Comparison of ENCODE assay signal across 8 mouse cellular contexts in the genomic region with DNA sequence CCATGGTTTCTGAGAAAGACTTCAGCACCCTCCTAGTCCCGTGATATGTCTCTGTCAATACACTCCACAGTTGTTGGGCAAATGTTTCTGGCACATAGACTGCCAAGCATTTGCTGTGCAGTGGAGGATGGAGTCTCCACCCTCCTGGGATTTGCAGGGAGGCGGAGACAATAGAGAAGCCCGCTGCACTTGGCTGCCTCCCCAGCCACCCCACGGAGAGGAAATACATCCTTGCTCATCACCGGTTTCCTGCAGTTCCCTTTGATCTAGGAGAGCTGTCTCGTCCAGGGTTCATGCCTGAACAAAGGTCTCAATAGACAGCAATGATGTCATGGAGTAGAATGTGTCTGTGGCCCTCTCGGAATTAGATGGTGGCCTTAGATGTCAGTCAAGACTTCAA. TPM values are rescaled to one million over a fixed set of nuclear protein-coding genes. Genes with fewer than 3 reads are reported as not detected.
DNase-seq lines count a peak whose midpoint lies in the region; ATAC-seq and TF ChIP-seq lines count a peak whose summit lies in the region.

No protein-coding gene starts in this region.

- no peaks in the 10 kb centered on the region for H3K79me2 ChIP-seq in heart, adult 2 months (replicated peaks; ENCODE audit: control insufficient read depth, insufficient read depth, low read length)
- peaks cover 95% of the 10 kb centered on the region for H3K79me2 ChIP-seq in C2C12 (ENCODE audit: control insufficient read depth, insufficient read depth)

- peaks cover 1% of the 10 kb centered on the region; the same call in 1 of the 2 replicates for H3K4me1 ChIP-seq in heart, adult 2 months (ENCODE audit: control insufficient read depth, insufficient read depth, low read length)
- H3K4me1 ChIP-seq in heart, embryonic 12.5 days (replicated peaks) = no peaks in the 10 kb centered on the region; the same call in 1 of the 2 replicates
- peaks cover 2% of the 10 kb centered on the region; the same call in 1 of the 2 replicates for H3K4me1 ChIP-seq in lung, embryonic 14.5 days (ENCODE audit: insufficient read depth)
- peaks cover 5% of the 10 kb centered on the region; the same call in 1 of the 2 replicates for H3K4me1 ChIP-seq in forebrain, embryonic 11.5 days (replicated peaks; ENCODE audit: control insufficient read depth, insufficient read depth, low read length)

- peaks cover 4% of the 10 kb centered on the region for H3K27me3 ChIP-seq in heart, adult 2 months (ENCODE audit: control insufficient read depth, insufficient read depth, low read length)
- H3K27me3 ChIP-seq in heart, embryonic 12.5 days (replicated peaks) = peaks cover 24% of the 10 kb centered on the region
- H3K27me3 ChIP-seq in C2C12 (ENCODE audit: control insufficient read depth, insufficient read depth, insufficient read length) = no peaks in the 10 kb centered on the region
- peaks cover 14% of the 10 kb centered on the region for H3K27me3 ChIP-seq in lung, embryonic 14.5 days (ENCODE audit: insufficient read depth, low read length)
- peaks cover 9% of the 10 kb centered on the region for H3K27me3 ChIP-seq in forebrain, embryonic 11.5 days (ENCODE audit: control insufficient read depth, insufficient read depth, low read length)

- 17% methylated on average over 7 of the region's 7 CpGs for WGBS in heart, adult 2 months
- WGBS in heart, embryonic 12.5 days = 30% methylated on average over 7 of the region's 7 CpGs
- WGBS in lung, embryonic 14.5 days = 20% methylated on average over 7 of the region's 7 CpGs
- 29% methylated on average over 7 of the region's 7 CpGs for WGBS in forebrain, embryonic 11.5 days

- ATAC-seq in heart, embryonic 12.5 days (ENCODE audit: insufficient number of reproducible peaks, low FRiP score) = no peak
- ATAC-seq in lung, embryonic 14.5 days (ENCODE audit: insufficient read depth) = peak; percentile 33; the same call in 1 of the 2 replicates
- ATAC-seq in forebrain, embryonic 11.5 days (replicated peaks; ENCODE audit: low FRiP score) = no peak

- H3K4me2 ChIP-seq in heart, embryonic 12.5 days = no peak overlapping the region
- no peak overlapping the region for H3K4me2 ChIP-seq in lung, embryonic 14.5 days
- H3K4me2 ChIP-seq in forebrain, embryonic 11.5 days (ENCODE audit: low read depth, low read length, severe bottlenecking) = no peak overlapping the region

- H3K9me3 ChIP-seq in heart, embryonic 12.5 days (replicated peaks) = no peaks in the 10 kb centered on the region
- H3K9me3 ChIP-seq in lung, embryonic 14.5 days (ENCODE audit: low read depth, low read length) = no peaks in the 10 kb centered on the region
- H3K9me3 ChIP-seq in forebrain, embryonic 11.5 days (ENCODE audit: control insufficient read depth, low read length) = no peaks in the 10 kb centered on the region

- H3K27ac ChIP-seq in heart, adult 2 months = no peak overlapping the region
- H3K27ac ChIP-seq in heart, embryonic 12.5 days (ENCODE audit: poor library complexity, severe bottlenecking) = no peak overlapping the region
- H3K27ac ChIP-seq in lung, embryonic 14.5 days (ENCODE audit: low read depth) = no peak overlapping the region
- H3K27ac ChIP-seq in forebrain, embryonic 11.5 days (ENCODE audit: low read depth, low read length) = no peak overlapping the region

- H3ac ChIP-seq in C2C12 (ENCODE audit: control insufficient read depth, insufficient read length, low read depth) = no peak overlapping the region

- intact Hi-C loops in heart, adult 2 months (cut with DNase I) = no loop called here
- intact Hi-C loops in heart, postnatal 36 days (cut with DNase I) = loop anchor here (5.0 kb wide), 1 partner anchor 93 kb away; no protein-coding TSS in a partner anchor

- no peak for TF ChIP-seq CTCF in heart, adult 2 months (IDR thresholded peaks at IDR 0.05)
- no peak for TF ChIP-seq CTCF in C2C12 (IDR thresholded peaks at IDR 0.05; ENCODE audit: control insufficient read depth, insufficient read depth, insufficient read length)
- TF ChIP-seq CTCF in lung, embryonic 14.5 days (IDR thresholded peaks at IDR 0.05; ENCODE audit: low read depth) = no peak

- TF ChIP-seq EP300 in heart, adult 2 months (IDR thresholded peaks at IDR 0.05; ENCODE audit: insufficient read depth, low read depth, low read length) = no peak

- peak; percentile 57 to 67 for DNase-seq in heart, adult 2 months
- peak; percentile 63 to 79 for DNase-seq in adrenal gland, postnatal 36 days
- peak; percentile 51 to 56 for DNase-seq in heart, postnatal 36 days
- DNase-seq in lung, embryonic 14.5 days = peak; percentile 68
- DNase-seq in spleen, postnatal 14 days (ENCODE audit: low spot score in 2 of 2) = no peak
- no peak for DNase-seq in forebrain, embryonic 11.5 days (ENCODE audit: low spot score)

- no peak for TF ChIP-seq POLR2A in heart, adult 2 months (IDR thresholded peaks at IDR 0.05; ENCODE audit: insufficient read depth, low read depth, low read length)

- H3K9ac ChIP-seq in heart, adult 2 months (ENCODE audit: low read depth, low read length) = no peak overlapping the region
- H3K9ac ChIP-seq in heart, embryonic 12.5 days = no peak overlapping the region
- no peak overlapping the region for H3K9ac ChIP-seq in lung, embryonic 14.5 days
- H3K9ac ChIP-seq in forebrain, embryonic 11.5 days (ENCODE audit: low read length) = no peak overlapping the region

- no peak overlapping the region for H3K4me3 ChIP-seq in heart, adult 2 months
- no peak overlapping the region for H3K4me3 ChIP-seq in heart, embryonic 12.5 days
- H3K4me3 ChIP-seq in C2C12 (ENCODE audit: insufficient read depth, poor library complexity, severe bottlenecking) = no peak overlapping the region
- no peak overlapping the region for H3K4me3 ChIP-seq in lung, embryonic 14.5 days (ENCODE audit: low read depth, low read length)
- H3K4me3 ChIP-seq in forebrain, embryonic 11.5 days (ENCODE audit: low read depth, low read length) = no peak overlapping the region

- H3K79me3 ChIP-seq in C2C12 (ENCODE audit: low read depth) = peaks cover 68% of the 10 kb centered on the region

- no peaks in the 10 kb centered on the region for H3K36me3 ChIP-seq in heart, adult 2 months (ENCODE audit: control insufficient read depth, insufficient read depth, low read length)
- no peaks in the 10 kb centered on the region for H3K36me3 ChIP-seq in heart, embryonic 12.5 days
- peaks cover 13% of the 10 kb centered on the region for H3K36me3 ChIP-seq in C2C12 (ENCODE audit: control insufficient read depth, insufficient read depth)
- H3K36me3 ChIP-seq in lung, embryonic 14.5 days (ENCODE audit: insufficient read depth) = no peaks in the 10 kb centered on the region
- H3K36me3 ChIP-seq in forebrain, embryonic 11.5 days (ENCODE audit: control insufficient read depth, insufficient read depth, low read length) = no peaks in the 10 kb centered on the region

TF ChIP-seq in C2C12, 6 proteins besides CTCF, POLR2A, EP300 and RAD21:
- TF ChIP-seq CEBPB (IDR thresholded peaks at IDR 0.05; ENCODE audit: low read depth) (no peak), MAX (IDR thresholded peaks at IDR 0.05) (peak; percentile 20)
TF ChIP-seq in C2C12: peak in this region for 1.

RNA-seq across cellular contexts. Expression of a gene that starts 4.9 kb away (rescaled TPM):
- total RNA-seq in heart, adult 2 months (2021) = 1 to 10 TPM; 2.2 to 3.1 TPM
- polyA plus RNA-seq in heart, adult 2 months (2012; rRNA removed) = 2.0 and 2.9 TPM in 2 replicates
- 1.6 and 1.9 TPM in 2 replicates for polyA plus RNA-seq in heart, embryonic 12.5 days (2016; fragmentation: Nextera tagmentation; extraction: Ambion mirVana)
- polyA plus RNA-seq in C2C12 (2012; fragmentation: generic; extraction: Trizol) = 3.5 TPM
- total RNA-seq in adrenal gland, postnatal 36 days (2021) = under 1 TPM; 0.69 to 0.83 TPM
- total RNA-seq in heart, postnatal 36 days (2021) = 1 to 10 TPM; 3.1 TPM
- 4.4 and 6.0 TPM in 2 replicates for polyA plus RNA-seq in lung, embryonic 14.5 days (2014; fragmentation: Nextera tagmentation; extraction: Ambion mirVana)
- polyA plus RNA-seq in forebrain, embryonic 11.5 days (2014; fragmentation: Nextera tagmentation; extraction: Ambion mirVana) = 2.8 and 3.2 TPM in 2 replicates

RNA-seq across cellular contexts. Expression of a gene that starts 38.5 kb away (rescaled TPM):
- 1 to 10 TPM; 3.3 to 3.6 TPM for total RNA-seq in heart, adult 2 months (2021)
- polyA plus RNA-seq in heart, adult 2 months (2012; rRNA removed) = 2.0 and 2.6 TPM in 2 replicates
- 11.4 and 12.7 TPM in 2 replicates for polyA plus RNA-seq in heart, embryonic 12.5 days (2016; fragmentation: Nextera tagmentation; extraction: Ambion mirVana)
- 12.6 TPM for polyA plus RNA-seq in C2C12 (2012; fragmentation: generic; extraction: Trizol)
- 10 to 100 TPM; 10.3 to 11.4 TPM for total RNA-seq in adrenal gland, postnatal 36 days (2021)
- 1 to 10 TPM; 2.5 to 3.5 TPM for total RNA-seq in heart, postnatal 36 days (2021)
- 15.9 and 17.7 TPM in 2 replicates for polyA plus RNA-seq in lung, embryonic 14.5 days (2014; fragmentation: Nextera tagmentation; extraction: Ambion mirVana)
- polyA plus RNA-seq in forebrain, embryonic 11.5 days (2014; fragmentation: Nextera tagmentation; extraction: Ambion mirVana) = 17.6 and 19.2 TPM in 2 replicates

Comparison
In these comparisons a context has a peak if more than half of its experiments do, and no peak if none do; other contexts are left out.
1. DNase-seq: peak in heart, adult 2 months (2 of 2), adrenal gland, postnatal 36 days (2 of 2), heart, postnatal 36 days (2 of 2) and lung, embryonic 14.5 days (single experiment); none in spleen, postnatal 14 days (0 of 2) and forebrain, embryonic 11.5 days (single experiment).